Mouse (Mus musculus) stomach, embryonic 14.5 days (tissue): ENCODE results near the gene Iqsec3. TPM values are rescaled to one million over a fixed set of nuclear protein-coding genes. Genes with fewer than 3 reads are reported as not detected.

Experiments used
- ATAC-seq: fragments of 200-750 bp; cut with Nextera tagmentation; 2 replicates; pipeline ENCODE4 v1.8.0; 2017; ENCODE audit warnings: low read depth, moderate TSS enrichment; ENCODE audit not compliant: insufficient number of reproducible peaks, insufficient read depth, low FRiP score
- H3K27ac ChIP-seq: fragments of 300-500 bp; sonication (generic); 2 replicates; pipeline ENCODE4 v1.5.1; 2014; ENCODE audit warnings: mild to moderate bottlenecking, low read length, moderate library complexity, mixed read lengths
- H3K27me3 ChIP-seq: fragments of 300-500 bp; sonication (generic); 2 replicates; pipeline ENCODE4 v1.6.1; 2014; ENCODE audit warnings: low read length, control low read depth, mixed read lengths; ENCODE audit not compliant: control insufficient read depth, insufficient read depth
- H3K36me3 ChIP-seq: fragments of 300-500 bp; sonication (generic); 2 replicates; pipeline ENCODE4 v1.6.1; 2014; ENCODE audit warnings: mild to moderate bottlenecking, control low read depth, low read length, moderate library complexity, mixed read lengths; ENCODE audit not compliant: control insufficient read depth, insufficient read depth
- H3K4me1 ChIP-seq: fragments of 300-500 bp; sonication (generic); 2 replicates; pipeline ENCODE4 v1.6.1; 2014; ENCODE audit warnings: low read length, control low read depth, mixed read lengths; ENCODE audit not compliant: control insufficient read depth, insufficient read depth
- H3K4me2 ChIP-seq: fragments of 300-500 bp; sonication (generic); replicated peaks from 2 replicates; pipeline ENCODE4 v1.6.1; 2014; ENCODE audit warnings: low read depth, low read length, control low read depth
- H3K4me3 ChIP-seq: fragments of 300-500 bp; sonication (generic); 2 replicates; pipeline ENCODE4 v1.5.1; 2014; ENCODE audit warnings: low read depth, low read length, control low read depth
- H3K9ac ChIP-seq: fragments of 300-500 bp; sonication (generic); replicated peaks from 2 replicates; pipeline ENCODE4 v1.6.1; 2014; ENCODE audit warnings: low read depth, mild to moderate bottlenecking, control low read depth, low read length, moderate library complexity, mixed read lengths
- H3K9me3 ChIP-seq: fragments of 300-500 bp; sonication (generic); 2 replicates; pipeline ENCODE4 v1.6.1; 2016; ENCODE audit warnings: low read depth, low read length, control low read depth; ENCODE audit not compliant: control insufficient read depth
- WGBS: fragments of 180-500 bp; shearing (Covaris S2); extraction: QIAGEN DNeasy Blood & Tissue Kit; methylation state at CpG from one replicate; pipeline ENCODE4 v1.1.7; 2014; 5-methylcytosine and 5-hydroxymethylcytosine counted together
- microRNA-seq: library from miRNA; unstranded; fragments of <30 nt; microRNA quantifications from one replicate; pipeline ENCODE4, GENCODE M21; 2016
- polyA plus RNA-seq: library from polyadenylated mRNA; unstranded; fragments of >200 nt; fragmentation: Nextera tagmentation; extraction: Ambion mirVana; gene quantifications from 2 replicates; pipeline ENCODE4 v1.2.1, GENCODE M21; 2014

Gene Iqsec3
- polyA plus RNA-seq, 1 experiment from 2014 or later: 0.19 TPM

GRCm38 (mm10) chr6:121328417-121328884 is 145.0 kb downstream of the Iqsec3 start:
- no peak overlapping the region for H3K27ac ChIP-seq
- no peaks in the 10 kb centered on the region for H3K27me3 ChIP-seq
- ATAC-seq: no peak
- H3K4me2 ChIP-seq: no peak overlapping the region
- H3K4me3 ChIP-seq: no peak overlapping the region
- no peak overlapping the region for H3K9ac ChIP-seq
- H3K9me3 ChIP-seq: no peaks in the 10 kb centered on the region
- 70% methylated on average over 9 of the region's 9 CpGs for WGBS
- no peaks in the 10 kb centered on the region for H3K36me3 ChIP-seq
- peaks cover 7% of the 10 kb centered on the region; the same call in 1 of the 2 replicates for H3K4me1 ChIP-seq

GRCm38 (mm10) chr6:121326486-121327069 is 146.9 kb downstream of the Iqsec3 start:
- WGBS: 53% methylated on average over 10 of the region's 10 CpGs
- H3K9me3 ChIP-seq: no peaks in the 10 kb centered on the region
- no peak overlapping the region for H3K9ac ChIP-seq
- no peaks in the 10 kb centered on the region for H3K27me3 ChIP-seq
- no peak overlapping the region for H3K4me2 ChIP-seq
- no peaks in the 10 kb centered on the region for H3K36me3 ChIP-seq
- no peak overlapping the region for H3K27ac ChIP-seq
- no peak overlapping the region for H3K4me3 ChIP-seq
- peaks cover 7% of the 10 kb centered on the region; the same call in 1 of the 2 replicates for H3K4me1 ChIP-seq
- no peak for ATAC-seq

DNA sequence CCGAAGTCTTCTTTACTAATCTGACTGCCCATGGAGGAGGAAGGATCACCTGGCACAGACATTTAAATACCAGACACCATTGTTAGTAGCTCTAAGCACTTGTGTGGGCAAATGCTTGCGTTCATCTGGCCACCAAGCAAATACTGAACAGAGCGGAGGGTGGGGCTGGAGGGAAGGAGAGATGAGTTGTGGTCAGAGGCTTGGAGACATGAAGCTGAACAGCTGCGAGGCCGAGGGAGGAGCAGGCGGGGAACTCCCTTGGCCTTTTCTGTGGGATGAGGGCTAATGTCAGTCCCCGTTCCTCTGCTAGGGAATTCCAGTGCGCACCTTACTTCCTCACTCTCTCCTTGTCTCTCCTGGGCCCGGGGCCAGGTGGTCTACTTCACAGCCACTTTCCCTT is 147.7 kb downstream of the Iqsec3 start:
- H3K9me3 ChIP-seq: no peaks in the 10 kb centered on the region
- H3K4me2 ChIP-seq: no peak overlapping the region
- no peak overlapping the region for H3K9ac ChIP-seq
- H3K4me1 ChIP-seq: peaks cover 7% of the 10 kb centered on the region; the same call in 1 of the 2 replicates
- H3K36me3 ChIP-seq: no peaks in the 10 kb centered on the region
- no peaks in the 10 kb centered on the region for H3K27me3 ChIP-seq
- H3K27ac ChIP-seq: no peak overlapping the region
- H3K4me3 ChIP-seq: no peak overlapping the region
- 61% methylated on average over 9 of the region's 9 CpGs for WGBS
- ATAC-seq: no peak

DNA sequence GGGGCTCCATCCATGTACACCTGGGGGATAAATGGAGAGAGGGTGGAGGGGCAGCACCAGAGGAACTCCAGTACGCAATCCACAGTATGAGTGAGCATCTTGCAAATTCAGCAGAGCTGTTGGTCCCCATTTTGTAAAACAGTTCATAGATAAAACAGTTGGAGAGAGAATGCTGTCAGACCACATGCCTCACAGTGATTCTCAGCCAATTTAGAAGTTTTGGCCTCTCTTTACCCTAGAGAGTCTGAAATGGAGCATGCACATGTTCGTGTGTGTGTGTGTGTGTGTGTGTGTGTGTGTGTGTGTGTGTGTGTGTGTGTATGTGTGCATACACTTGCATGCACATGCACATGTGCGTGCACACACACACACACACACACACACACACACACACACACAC is 148.2 kb downstream of the Iqsec3 start:
- whole genome bisulfite sequencing: 76% methylated on average over 3 of the region's 3 CpGs
- Histone ChIP-seq H3K27ac (no peak overlapping the region), H3K27me3 (no peaks in the 10 kb centered on the region), H3K4me3 (no peak overlapping the region), H3K4me2 (no peak overlapping the region), H3K9ac (no peak overlapping the region), H3K4me1 (peaks cover 7% of the 10 kb centered on the region; the same call in 1 of the 2 replicates), H3K36me3 (no peaks in the 10 kb centered on the region), H3K9me3 (no peaks in the 10 kb centered on the region)
- ATAC-seq: no peak

Small RNA genes within 50 kb of the gene (microRNA-seq; reads per million reads assigned to microRNA genes)
- not detected for gene Gm24855

Other genes starting within 250 kb of the Iqsec3 start
- 2.8 and 3.5 TPM in 2 replicates for gene Usp18, start 227.8 kb downstream of the Iqsec3 start, polyA plus RNA-seq
- 0.55 and 1.9 TPM in 2 replicates for gene Slc6a13, start 173.5 kb downstream of the Iqsec3 start, polyA plus RNA-seq
- gene Slc6a12, start 130.6 kb downstream of the Iqsec3 start, polyA plus RNA-seq: not detected in 2 replicates
- 0.33 and 0.36 TPM in 2 replicates for gene A2m, start 161.7 kb upstream of the Iqsec3 start, polyA plus RNA-seq